Mouse (Mus musculus) intestine, postnatal 0 days (tissue): ENCODE measurements around the gene Aldh1l1. TPM values are rescaled to one million over a fixed set of nuclear protein-coding genes. Genes with fewer than 3 reads are reported as not detected.

Experiments used
- ATAC-seq: fragments of 200-750 bp; cut with Nextera tagmentation; 2 replicates; pipeline ENCODE4 v1.8.0; 2017; ENCODE audit warnings: mild to moderate bottlenecking, moderate TSS enrichment, moderate library complexity
- H3K27ac ChIP-seq: fragments of 300-500 bp; sonication (generic); 2 replicates; pipeline ENCODE4 v1.5.1; 2014; ENCODE audit warnings: mild to moderate bottlenecking, low read depth, low read length, moderate library complexity
- H3K27me3 ChIP-seq: fragments of 300-500 bp; sonication (generic); replicated peaks from 2 replicates; pipeline ENCODE4 v1.6.1; 2014; ENCODE audit warnings: low read length, mixed read lengths; ENCODE audit not compliant: control insufficient read depth, insufficient read depth
- H3K36me3 ChIP-seq: fragments of 300-500 bp; sonication (generic); 2 replicates; pipeline ENCODE4 v1.6.1; 2014; ENCODE audit warnings: mild to moderate bottlenecking, moderate library complexity; ENCODE audit not compliant: control insufficient read depth, insufficient read depth
- H3K4me1 ChIP-seq: fragments of 300-500 bp; sonication (generic); replicated peaks from 2 replicates; pipeline ENCODE4 v1.6.1; 2014; ENCODE audit warnings: antibody characterized with exemption, low read length, mixed read lengths; ENCODE audit not compliant: control insufficient read depth, insufficient read depth
- H3K4me2 ChIP-seq: fragments of 300-500 bp; sonication (generic); replicated peaks from 2 replicates; pipeline ENCODE4 v1.6.1; 2014; ENCODE audit warnings: low read depth, mild to moderate bottlenecking, moderate library complexity
- H3K4me3 ChIP-seq: fragments of 300-500 bp; sonication (generic); 2 replicates; pipeline ENCODE4 v1.5.1; 2014; ENCODE audit warnings: low read depth, low read length
- H3K9ac ChIP-seq: fragments of 300-500 bp; sonication (generic); 2 replicates; pipeline ENCODE4 v1.6.1; 2014; ENCODE audit warnings: mild to moderate bottlenecking, low read depth, low read length
- H3K9me3 ChIP-seq: fragments of 300-500 bp; sonication (generic); 2 replicates; pipeline ENCODE4 v1.6.1; 2016; ENCODE audit warnings: mixed run types; ENCODE audit not compliant: control insufficient read depth
- CTCF ChIP-seq: sonication (generic); IDR thresholded peaks from 2 replicates; pipeline ENCODE4 v1.5.1; 2016; ENCODE audit warnings: low read depth, mild to moderate bottlenecking, control low read depth, antibody characterized with exemption, moderate library complexity
- WGBS: fragments of 180-500 bp; shearing (Covaris S2); extraction: QIAGEN DNeasy Blood & Tissue Kit; methylation state at CpG from one replicate; pipeline ENCODE4 v1.1.7; 2014; 5-methylcytosine and 5-hydroxymethylcytosine counted together
- polyA plus RNA-seq: library from polyadenylated mRNA; unstranded; fragments of >200 nt; fragmentation: Nextera tagmentation; extraction: Ambion mirVana; gene quantifications from 2 replicates; pipeline ENCODE4 v1.2.1, GENCODE M21; 2015

The Aldh1l1 gene
- polyA plus RNA-seq, 1 experiment from 2014 or later: 12.1 TPM

DNA sequence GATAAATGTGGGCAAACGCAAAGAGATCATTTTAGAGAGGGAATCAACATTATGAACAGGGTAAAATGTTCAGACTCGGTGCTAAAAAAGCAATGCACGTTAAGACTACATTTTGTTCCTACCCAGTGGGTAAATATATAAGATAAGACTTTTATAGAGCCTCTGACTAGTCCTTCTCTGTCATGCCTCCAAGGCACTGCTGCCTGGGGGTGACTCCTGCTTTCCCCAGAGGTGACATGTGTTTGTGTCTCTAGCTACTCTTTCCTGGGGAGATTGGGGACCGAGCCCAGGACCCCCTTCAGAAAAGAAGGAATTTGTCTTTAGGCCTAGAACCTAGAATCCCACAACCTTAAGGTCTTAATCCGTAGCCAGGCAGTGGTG, 137.2 kb downstream of the Aldh1l1 start:
- Histone ChIP-seq H3K9me3 (no peaks in the 10 kb centered on the region), H3K4me2 (no peak overlapping the region; the same call in 1 of the 2 replicates), H3K9ac (no peak overlapping the region), H3K27me3 (no peaks in the 10 kb centered on the region), H3K36me3 (no peaks in the 10 kb centered on the region), H3K4me1 (no peaks in the 10 kb centered on the region), H3K4me3 (no peak overlapping the region), H3K27ac (no peak overlapping the region)
- no peak for ATAC-seq
- TF ChIP-seq CTCF: no peak
- WGBS: 46% methylated on average over 5 of the region's 5 CpGs

DNA sequence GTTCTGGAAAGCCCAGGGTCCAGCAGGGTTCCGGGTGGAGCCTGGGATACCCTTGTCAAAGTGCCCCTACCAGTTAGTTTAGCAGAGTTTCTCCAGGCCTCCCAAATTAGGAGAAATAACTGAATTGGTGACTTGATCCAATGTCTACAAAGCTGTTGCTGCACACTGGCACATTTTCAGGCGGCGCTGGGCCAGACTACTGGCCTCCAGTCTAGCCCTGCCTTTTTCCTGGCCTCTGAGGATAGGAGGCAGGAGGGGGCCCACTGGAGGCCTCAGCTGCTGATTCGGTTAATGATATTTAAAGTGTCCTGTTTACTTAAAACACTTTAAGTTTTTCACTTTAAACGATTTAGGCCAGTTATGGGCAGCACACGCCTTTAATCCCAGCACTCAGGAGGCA, 138.0 kb downstream of the Aldh1l1 start:
- no peak for TF ChIP-seq CTCF
- 57% methylated on average over 6 of the region's 6 CpGs for WGBS
- no peaks in the 10 kb centered on the region; the same call in 1 of the 2 replicates for H3K36me3 ChIP-seq
- no peak overlapping the region for H3K4me3 ChIP-seq
- ATAC-seq: no peak
- H3K27me3 ChIP-seq: no peaks in the 10 kb centered on the region
- no peak overlapping the region for H3K4me2 ChIP-seq
- no peaks in the 10 kb centered on the region for H3K9me3 ChIP-seq
- H3K9ac ChIP-seq: no peak overlapping the region
- no peaks in the 10 kb centered on the region for H3K4me1 ChIP-seq
- no peak overlapping the region for H3K27ac ChIP-seq

DNA sequence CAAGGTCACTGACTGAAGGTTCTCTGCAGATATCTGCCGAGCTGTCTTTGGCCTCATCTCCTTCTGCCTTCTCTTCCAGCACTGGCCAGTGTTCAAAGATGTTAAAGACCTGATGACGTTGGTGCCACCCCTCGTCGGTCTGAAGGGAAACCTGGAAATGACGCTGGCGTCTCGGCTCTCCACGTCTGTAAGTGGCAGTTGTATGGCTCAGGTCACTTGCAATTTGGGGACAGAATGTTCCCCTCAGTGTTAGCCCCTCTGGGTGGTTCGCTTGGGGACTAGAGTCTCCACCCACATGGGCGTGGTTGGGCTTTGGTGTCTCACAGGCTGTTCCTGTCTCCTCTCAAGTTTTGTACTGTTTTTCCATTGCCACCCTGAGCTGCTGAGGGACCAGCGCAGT, 138.5 kb downstream of the Aldh1l1 start:
- H3K36me3 ChIP-seq: no peaks in the 10 kb centered on the region; the same call in 1 of the 2 replicates
- TF ChIP-seq CTCF: no peak
- 75% methylated on average over 11 of the region's 11 CpGs for WGBS
- H3K4me1 ChIP-seq: no peaks in the 10 kb centered on the region
- H3K4me3 ChIP-seq: no peak overlapping the region
- H3K9me3 ChIP-seq: no peaks in the 10 kb centered on the region
- ATAC-seq: no peak
- H3K27ac ChIP-seq: no peak overlapping the region
- H3K27me3 ChIP-seq: no peaks in the 10 kb centered on the region
- H3K9ac ChIP-seq: no peak overlapping the region
- no peak overlapping the region for H3K4me2 ChIP-seq

DNA sequence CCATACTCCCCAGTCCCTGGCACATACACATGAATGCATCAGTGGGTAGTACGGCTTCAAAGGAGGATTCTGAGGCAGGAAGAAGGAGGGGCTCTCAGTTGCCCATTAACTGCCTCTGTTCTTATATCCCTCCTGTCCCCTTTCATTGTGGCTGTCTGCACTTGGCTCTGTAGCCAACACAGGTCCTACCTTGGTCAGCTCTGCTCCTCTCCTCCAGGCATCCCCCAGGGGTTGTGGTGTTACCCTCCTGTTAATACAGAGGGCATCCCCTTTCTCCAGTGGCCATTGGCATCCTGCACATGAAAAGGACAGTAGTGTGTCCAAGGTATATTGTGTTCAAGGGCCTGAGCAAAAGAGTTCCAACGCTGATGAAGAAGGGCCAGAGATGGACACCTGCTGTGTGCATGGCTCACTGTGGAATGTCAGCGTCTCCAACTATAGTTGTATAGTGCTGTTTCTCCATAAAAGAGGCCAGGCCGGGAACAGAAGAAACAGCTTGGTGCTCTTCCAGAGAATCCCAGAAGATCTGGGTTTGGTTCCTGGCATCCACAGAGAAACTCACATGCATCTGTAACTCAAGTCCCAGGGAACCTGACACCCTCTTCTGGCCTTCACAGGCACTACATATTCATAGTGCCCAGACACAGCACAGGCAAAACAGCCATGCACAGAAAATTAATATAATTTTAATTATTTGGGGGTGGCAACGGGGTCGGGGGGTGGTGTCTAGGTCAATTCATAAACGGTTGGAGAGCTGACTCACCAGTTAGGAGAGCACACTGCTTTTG, 139.2 kb downstream of the Aldh1l1 start:
- Histone ChIP-seq H3K4me3 (no peak overlapping the region), H3K27me3 (no peaks in the 10 kb centered on the region), H3K9ac (no peak overlapping the region), H3K27ac (no peak overlapping the region), H3K36me3 (no peaks in the 10 kb centered on the region; the same call in 1 of the 2 replicates), H3K9me3 (no peaks in the 10 kb centered on the region), H3K4me1 (no peaks in the 10 kb centered on the region), H3K4me2 (no peak overlapping the region)
- WGBS: 90% methylated on average over 7 of the region's 7 CpGs
- no peak for ATAC-seq
- peak; percentile 43 for TF ChIP-seq CTCF

DNA sequence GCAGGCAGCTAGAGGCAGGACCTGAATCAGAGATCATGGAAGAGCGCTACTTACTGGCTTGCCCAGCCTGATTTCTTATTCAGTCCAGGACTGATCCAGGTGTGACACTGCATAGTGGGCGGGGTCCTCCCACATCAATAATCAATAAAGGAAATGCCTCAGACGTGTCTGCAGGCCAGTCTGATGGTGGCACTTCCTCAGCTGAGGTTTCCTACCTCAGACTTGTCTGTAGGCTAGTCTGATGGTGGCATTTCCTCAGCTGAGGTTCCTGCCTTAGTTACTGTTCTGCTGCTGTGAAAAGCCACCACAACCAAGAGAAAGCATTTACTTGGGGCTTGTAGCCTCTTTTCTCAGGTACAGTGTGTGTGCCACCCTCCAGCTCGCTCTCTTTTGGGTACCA, 141.3 kb downstream of the Aldh1l1 start:
- no peak for TF ChIP-seq CTCF
- H3K4me3 ChIP-seq: no peak overlapping the region
- H3K36me3 ChIP-seq: no peaks in the 10 kb centered on the region; the same call in 1 of the 2 replicates
- H3K9me3 ChIP-seq: no peaks in the 10 kb centered on the region
- no peak overlapping the region for H3K4me2 ChIP-seq
- no peaks in the 10 kb centered on the region for H3K27me3 ChIP-seq
- no peak for ATAC-seq
- no peak overlapping the region for H3K27ac ChIP-seq
- WGBS: 79% methylated on average over 4 of the region's 4 CpGs
- H3K9ac ChIP-seq: no peak overlapping the region
- no peaks in the 10 kb centered on the region for H3K4me1 ChIP-seq

DNA sequence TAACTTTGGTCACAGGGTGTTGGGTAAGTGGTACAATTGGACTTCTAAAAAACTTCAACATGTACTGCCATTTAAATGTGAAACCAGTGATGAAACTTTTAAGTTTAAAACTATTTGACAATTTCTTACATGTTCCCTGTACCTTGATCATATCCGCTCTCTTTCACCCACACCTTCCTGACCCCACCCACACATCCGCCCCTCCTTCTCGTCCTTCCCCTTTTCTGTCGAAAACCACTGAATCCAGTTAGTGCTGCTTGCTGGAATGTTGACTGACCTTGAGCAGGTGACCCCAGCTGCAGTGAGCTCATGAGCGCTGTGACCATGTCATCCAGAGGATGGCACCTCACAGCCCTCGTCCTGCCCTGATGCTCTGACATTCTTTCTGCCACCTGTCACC, 143.3 kb downstream of the Aldh1l1 start:
- no peaks in the 10 kb centered on the region for H3K27me3 ChIP-seq
- H3K36me3 ChIP-seq: no peaks in the 10 kb centered on the region; the same call in 1 of the 2 replicates
- no peaks in the 10 kb centered on the region for H3K9me3 ChIP-seq
- 81% methylated on average over 6 of the region's 6 CpGs for WGBS
- no peak overlapping the region for H3K27ac ChIP-seq
- no peak for TF ChIP-seq CTCF
- ATAC-seq: no peak
- H3K9ac ChIP-seq: no peak overlapping the region
- no peak overlapping the region for H3K4me2 ChIP-seq
- H3K4me3 ChIP-seq: no peak overlapping the region
- no peaks in the 10 kb centered on the region for H3K4me1 ChIP-seq

DNA sequence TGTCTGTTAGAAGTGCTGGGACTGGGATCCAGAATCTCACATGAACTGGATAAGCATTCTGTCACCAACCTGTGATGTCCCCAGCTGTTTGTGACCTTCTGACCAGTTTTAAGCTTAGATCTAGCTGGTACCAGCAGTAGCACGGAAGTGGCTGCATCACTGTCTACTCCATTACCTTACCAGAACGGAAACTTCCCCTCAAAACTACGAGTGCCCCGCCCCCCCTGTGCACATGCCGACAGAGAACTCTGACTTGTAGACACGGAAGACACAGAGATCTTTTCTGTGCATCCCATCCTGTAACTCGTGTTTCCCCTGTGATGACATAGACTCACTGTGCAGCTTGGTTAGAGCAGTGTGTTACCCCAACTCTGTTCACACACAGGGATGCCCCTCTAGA, 144.2 kb downstream of the Aldh1l1 start:
- Histone ChIP-seq H3K4me1 (no peaks in the 10 kb centered on the region), H3K27ac (no peak overlapping the region), H3K9ac (no peak overlapping the region), H3K4me3 (no peak overlapping the region), H3K27me3 (no peaks in the 10 kb centered on the region), H3K9me3 (no peaks in the 10 kb centered on the region), H3K4me2 (no peak overlapping the region), H3K36me3 (no peaks in the 10 kb centered on the region; the same call in 1 of the 2 replicates)
- 91% methylated on average over 7 of the region's 7 CpGs for WGBS
- TF ChIP-seq CTCF: no peak
- no peak for ATAC-seq
